Mouse (Mus musculus) E14TG2a.4 (cell line): ENCODE results near the gene Neurod6.

ENCODE experiments used
- H3K27me3 ChIP-seq: 2 replicates; pipeline ENCODE4 v1.6.1; 2014; ENCODE audit warnings: low read length, control low read depth; ENCODE audit not compliant: insufficient read depth
- H3K36me3 ChIP-seq: 2 replicates; pipeline ENCODE4 v1.6.1; 2014; ENCODE audit warnings: low read length, control low read depth; ENCODE audit not compliant: insufficient read depth
- H3K4me1 ChIP-seq: replicated peaks from 2 replicates; pipeline ENCODE4 v1.6.1; 2014; ENCODE audit warnings: low read depth, low read length, control low read depth
- H3K4me3 ChIP-seq: replicated peaks from 2 replicates; pipeline ENCODE4 v1.5.1; 2014; ENCODE audit warnings: mild to moderate bottlenecking, low read length
- H3K9me3 ChIP-seq: 2 replicates; pipeline ENCODE4 v1.6.1; 2014; ENCODE audit warnings: low read length, control low read depth
- CTCF ChIP-seq: conservative IDR thresholded peaks from 2 replicates; pipeline ENCODE4 v1.5.1; 2014; ENCODE audit warnings: low read length
- NANOG ChIP-seq: IDR thresholded peaks from 2 replicates; pipeline ENCODE4 v1.6.1; 2014; ENCODE audit warnings: borderline replicate concordance, low read length, mixed read lengths
- POU5F1 ChIP-seq: IDR thresholded peaks from 2 replicates; pipeline ENCODE4 v1.6.1; 2014; ENCODE audit warnings: low read length, borderline replicate concordance

The Neurod6 gene

GRCm38 (mm10) chr6:55649581-55649980, 31.5 kb downstream of the Neurod6 start:
- H3K36me3 ChIP-seq: no peaks in the 10 kb centered on the region
- H3K27me3 ChIP-seq: no peaks in the 10 kb centered on the region
- no peaks in the 10 kb centered on the region for H3K4me1 ChIP-seq
- no peak overlapping the region for H3K4me3 ChIP-seq
- H3K9me3 ChIP-seq: no peaks in the 10 kb centered on the region
- TF ChIP-seq CTCF (no peak), NANOG (no peak), POU5F1 (no peak)

GRCm38 (mm10) chr6:55648886-55649285, 32.2 kb downstream of the Neurod6 start:
- Histone ChIP-seq H3K4me1 (no peaks in the 10 kb centered on the region), H3K4me3 (no peak overlapping the region), H3K36me3 (no peaks in the 10 kb centered on the region), H3K9me3 (no peaks in the 10 kb centered on the region), H3K27me3 (no peaks in the 10 kb centered on the region)
- TF ChIP-seq POU5F1: no peak

- no peak for TF ChIP-seq NANOG
- TF ChIP-seq CTCF: no peak
- TF ChIP-seq POU5F1: no peak
- H3K36me3 ChIP-seq: no peaks in the 10 kb centered on the region
- no peaks in the 10 kb centered on the region for H3K27me3 ChIP-seq
- no peaks in the 10 kb centered on the region for H3K9me3 ChIP-seq
- no peak overlapping the region for H3K4me3 ChIP-seq
- no peaks in the 10 kb centered on the region for H3K4me1 ChIP-seq
Measured at GRCm38 (mm10) chr6:55647771-55648280, 33.2 kb downstream of the Neurod6 start.

- H3K27me3 ChIP-seq: no peaks in the 10 kb centered on the region
- no peak overlapping the region for H3K4me3 ChIP-seq
- H3K36me3 ChIP-seq: no peaks in the 10 kb centered on the region
- TF ChIP-seq NANOG (no peak), POU5F1 (no peak), CTCF (no peak)
- no peaks in the 10 kb centered on the region for H3K4me1 ChIP-seq
- H3K9me3 ChIP-seq: no peaks in the 10 kb centered on the region
Measured at GRCm38 (mm10) chr6:55646824-55647560, 34.1 kb downstream of the Neurod6 start.

GRCm38 (mm10) chr6:55646111-55646823, 34.8 kb downstream of the Neurod6 start:
- no peaks in the 10 kb centered on the region for H3K9me3 ChIP-seq
- no peaks in the 10 kb centered on the region for H3K36me3 ChIP-seq
- no peak overlapping the region for H3K4me3 ChIP-seq
- H3K27me3 ChIP-seq: no peaks in the 10 kb centered on the region
- no peak for TF ChIP-seq CTCF
- no peak for TF ChIP-seq POU5F1
- TF ChIP-seq NANOG: no peak
- H3K4me1 ChIP-seq: no peaks in the 10 kb centered on the region

GRCm38 (mm10) chr6:55634662-55635061, 46.4 kb downstream of the Neurod6 start:
- Histone ChIP-seq H3K4me3 (no peak overlapping the region), H3K27me3 (no peaks in the 10 kb centered on the region), H3K4me1 (no peaks in the 10 kb centered on the region), H3K9me3 (no peaks in the 10 kb centered on the region), H3K36me3 (no peaks in the 10 kb centered on the region)
- no peak for TF ChIP-seq CTCF
- TF ChIP-seq POU5F1: no peak
